Mouse (Mus musculus): ENCODE measurements at regions not wholly inside any gene's neighbourhood (a gene's known extent, or its start where the extent isn't known, plus 50 kb on each side); places are given as distances from the start of the nearest gene placed in this dataset.

DNA sequence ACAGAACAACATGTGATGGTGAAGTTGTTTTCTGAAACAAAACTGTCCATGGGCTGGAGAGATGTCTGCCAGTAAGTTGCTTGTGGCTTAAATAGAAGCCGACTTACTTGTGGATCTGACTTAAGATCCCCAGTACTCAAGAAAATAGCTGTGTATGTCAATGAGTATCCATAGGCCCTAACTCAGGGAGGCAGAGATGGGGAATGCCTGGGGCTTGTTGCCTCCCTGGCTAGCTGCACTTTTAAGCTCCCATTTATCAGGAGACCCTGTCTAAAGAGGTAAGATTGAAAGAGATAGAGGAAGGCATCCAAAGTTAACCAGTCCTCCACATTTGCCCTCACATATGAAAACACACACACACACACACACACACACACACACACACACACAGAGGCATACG, 167.8 kb upstream of the Irx1 start:
- Histone ChIP-seq H3K9ac (ENCODE audit: low read depth, low read length) (no peak overlapping the region), H3K4me2 (no peak overlapping the region), H3K27me3 (ENCODE audit: control insufficient read depth, insufficient read depth, low read length) (no peaks in the 10 kb centered on the region), H3K4me1 (ENCODE audit: control insufficient read depth, insufficient read depth, low read length) (peaks cover 23% of the 10 kb centered on the region), H3K9me3 (replicated peaks; ENCODE audit: control insufficient read depth, low read length) (no peaks in the 10 kb centered on the region), H3K4me3 (ENCODE audit: low read depth, low read length) (no peak overlapping the region), H3K27ac (ENCODE audit: low read depth, low read length) (no peak overlapping the region), H3K36me3 (ENCODE audit: control insufficient read depth, insufficient read depth, low read length) (no peaks in the 10 kb centered on the region)
- 82% methylated on average over 2 of the region's 2 CpGs for WGBS (ENCODE audit: insufficient replicate concordance)
- ATAC-seq (replicated peaks; ENCODE audit: insufficient number of reproducible peaks, low FRiP score, low TSS enrichment), result no peak

DNA sequence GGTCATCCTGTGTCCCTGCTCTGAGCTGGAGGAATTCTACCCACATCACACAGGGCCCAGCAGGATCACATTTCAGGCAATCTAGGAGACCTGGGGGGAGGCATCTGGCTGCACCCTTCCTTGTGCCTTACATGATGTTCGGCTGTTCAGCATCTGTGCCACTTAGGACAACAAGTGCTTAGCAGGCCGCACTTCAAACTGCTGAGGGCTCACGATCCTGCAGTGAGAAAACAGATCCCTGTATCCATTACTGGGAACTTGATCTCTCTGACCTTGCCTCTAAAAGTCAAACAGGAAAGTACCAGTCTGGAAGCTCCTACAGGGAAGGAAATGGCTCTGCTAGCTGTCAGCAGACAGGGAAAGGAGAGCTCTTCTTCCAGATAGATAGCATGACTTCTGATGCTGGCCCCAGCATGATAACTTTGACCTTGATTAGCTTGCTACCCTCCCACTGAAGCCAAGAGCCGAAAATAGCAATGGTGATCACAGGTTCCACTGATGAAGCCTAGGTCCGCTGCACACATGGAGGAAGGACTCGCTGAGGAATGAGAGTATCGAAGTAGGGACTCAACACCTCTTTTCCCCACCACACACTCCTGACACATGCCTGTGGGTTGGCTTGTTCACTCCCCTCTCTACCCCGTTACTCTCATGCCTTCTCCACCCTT, 170.7 kb upstream of the Irx1 start:
- Histone ChIP-seq H3K4me1 (ENCODE audit: control insufficient read depth, insufficient read depth, low read length) (peaks cover 23% of the 10 kb centered on the region), H3K27me3 (ENCODE audit: control insufficient read depth, insufficient read depth, low read length) (no peaks in the 10 kb centered on the region; the same call in 1 of the 2 replicates), H3K9me3 (replicated peaks; ENCODE audit: control insufficient read depth, low read length) (no peaks in the 10 kb centered on the region), H3K36me3 (ENCODE audit: control insufficient read depth, insufficient read depth, low read length) (no peaks in the 10 kb centered on the region), H3K27ac (ENCODE audit: low read depth, low read length) (peak overlapping the region; percentile 79), H3K4me3 (ENCODE audit: low read depth, low read length) (no peak overlapping the region), H3K4me2 (peak overlapping the region; percentile 27; the same call in 1 of the 2 replicates), H3K9ac (ENCODE audit: low read depth, low read length) (no peak overlapping the region)
- 20% methylated on average over 8 of the region's 8 CpGs for WGBS (ENCODE audit: insufficient replicate concordance)
- ATAC-seq (replicated peaks; ENCODE audit: insufficient number of reproducible peaks, low FRiP score, low TSS enrichment), result peak; percentile 62

DNA sequence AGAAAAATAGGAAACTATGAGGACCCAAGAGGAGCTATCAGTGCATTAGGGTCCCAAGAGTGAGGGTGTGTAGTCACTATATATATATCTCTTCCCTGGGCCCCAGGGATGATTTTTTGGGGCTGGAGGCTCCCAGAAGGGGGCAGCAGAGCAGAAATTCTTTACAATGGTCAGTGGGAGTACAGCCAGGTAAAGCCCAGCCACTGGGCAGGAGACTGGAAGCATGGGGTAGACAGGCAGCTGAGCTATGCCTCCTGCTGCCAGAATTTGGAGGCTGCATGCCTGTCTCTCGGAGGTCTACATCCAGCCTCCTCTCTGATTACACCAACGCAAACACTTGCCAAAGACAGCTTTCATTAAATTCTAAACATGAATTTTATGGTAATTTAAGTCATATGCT, 202.7 kb upstream of the Irx1 start:
- Histone ChIP-seq H3K4me2 (no peak overlapping the region), H3K27ac (ENCODE audit: low read depth, low read length) (no peak overlapping the region), H3K4me1 (ENCODE audit: control insufficient read depth, insufficient read depth, low read length) (no peaks in the 10 kb centered on the region), H3K27me3 (ENCODE audit: control insufficient read depth, insufficient read depth, low read length) (no peaks in the 10 kb centered on the region), H3K9ac (ENCODE audit: low read depth, low read length) (no peak overlapping the region), H3K36me3 (ENCODE audit: control insufficient read depth, insufficient read depth, low read length) (no peaks in the 10 kb centered on the region), H3K9me3 (replicated peaks; ENCODE audit: control insufficient read depth, low read length) (no peaks in the 10 kb centered on the region), H3K4me3 (ENCODE audit: low read depth, low read length) (no peak overlapping the region)
- ATAC-seq (replicated peaks; ENCODE audit: insufficient number of reproducible peaks, low FRiP score, low TSS enrichment), result no peak
- WGBS (ENCODE audit: insufficient replicate concordance), result 63% methylated on average over 2 of the region's 2 CpGs

DNA sequence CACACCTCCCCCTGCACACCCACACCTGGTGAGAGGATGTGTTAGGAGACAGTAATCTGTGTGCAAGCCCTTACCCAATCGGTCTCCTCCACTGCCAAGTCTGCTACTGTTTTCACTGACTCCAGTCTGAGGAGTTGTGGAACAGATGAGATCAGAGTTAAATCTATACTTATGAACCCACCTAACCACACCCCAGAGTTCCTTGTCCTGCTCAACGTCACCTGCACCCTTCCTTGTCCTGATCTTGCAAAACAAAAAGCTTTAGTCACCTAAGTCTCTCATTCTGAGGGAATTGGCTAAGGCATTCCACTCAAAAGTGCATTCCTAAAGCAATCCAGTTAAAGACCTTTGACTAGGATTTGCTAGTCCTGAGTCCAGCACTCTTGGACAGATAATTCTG, 203.9 kb upstream of the Irx1 start:
- ATAC-seq (replicated peaks; ENCODE audit: insufficient number of reproducible peaks, low FRiP score, low TSS enrichment), result no peak

DNA sequence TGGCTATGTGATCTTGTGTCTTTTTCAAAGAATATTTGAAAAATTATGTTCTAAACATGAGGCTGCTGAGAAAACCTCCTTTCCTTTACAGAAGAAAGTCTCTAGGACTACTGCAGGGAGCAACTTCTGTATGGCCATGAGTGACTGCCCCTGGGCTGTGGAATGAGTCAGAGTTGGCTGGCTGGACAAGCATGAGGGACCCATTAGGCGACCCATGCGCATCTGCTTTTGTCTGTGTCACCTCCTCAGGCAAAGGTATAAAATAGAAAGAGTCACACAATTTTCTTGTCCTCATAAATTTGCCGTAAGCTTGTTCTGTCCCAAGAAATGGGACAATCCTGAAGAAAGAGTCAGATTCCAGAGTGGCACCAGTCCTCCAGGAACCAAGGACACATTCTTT, 220.1 kb upstream of the Irx1 start:
- H3K36me3 ChIP-seq (ENCODE audit: control insufficient read depth, insufficient read depth, low read length), result no peaks in the 10 kb centered on the region
- H3K4me2 ChIP-seq, result no peak overlapping the region
- 86% methylated on average over 3 of the region's 3 CpGs for WGBS (ENCODE audit: insufficient replicate concordance)

More for the DNA sequence above, 203.9 kb upstream of the Irx1 start:
- no peaks in the 10 kb centered on the region for H3K4me1 ChIP-seq (ENCODE audit: control insufficient read depth, insufficient read depth, low read length)
- WGBS (ENCODE audit: insufficient replicate concordance), result 72% methylated on average over 2 of the region's 2 CpGs
- H3K36me3 ChIP-seq (ENCODE audit: control insufficient read depth, insufficient read depth, low read length), result no peaks in the 10 kb centered on the region
- H3K27me3 ChIP-seq (ENCODE audit: control insufficient read depth, insufficient read depth, low read length), result no peaks in the 10 kb centered on the region
- no peaks in the 10 kb centered on the region for H3K9me3 ChIP-seq (replicated peaks; ENCODE audit: control insufficient read depth, low read length)
- H3K4me2 ChIP-seq, result no peak overlapping the region
- no peak overlapping the region for H3K27ac ChIP-seq (ENCODE audit: low read depth, low read length)
- no peak overlapping the region for H3K4me3 ChIP-seq (ENCODE audit: low read depth, low read length)
- H3K9ac ChIP-seq (ENCODE audit: low read depth, low read length), result no peak overlapping the region

DNA sequence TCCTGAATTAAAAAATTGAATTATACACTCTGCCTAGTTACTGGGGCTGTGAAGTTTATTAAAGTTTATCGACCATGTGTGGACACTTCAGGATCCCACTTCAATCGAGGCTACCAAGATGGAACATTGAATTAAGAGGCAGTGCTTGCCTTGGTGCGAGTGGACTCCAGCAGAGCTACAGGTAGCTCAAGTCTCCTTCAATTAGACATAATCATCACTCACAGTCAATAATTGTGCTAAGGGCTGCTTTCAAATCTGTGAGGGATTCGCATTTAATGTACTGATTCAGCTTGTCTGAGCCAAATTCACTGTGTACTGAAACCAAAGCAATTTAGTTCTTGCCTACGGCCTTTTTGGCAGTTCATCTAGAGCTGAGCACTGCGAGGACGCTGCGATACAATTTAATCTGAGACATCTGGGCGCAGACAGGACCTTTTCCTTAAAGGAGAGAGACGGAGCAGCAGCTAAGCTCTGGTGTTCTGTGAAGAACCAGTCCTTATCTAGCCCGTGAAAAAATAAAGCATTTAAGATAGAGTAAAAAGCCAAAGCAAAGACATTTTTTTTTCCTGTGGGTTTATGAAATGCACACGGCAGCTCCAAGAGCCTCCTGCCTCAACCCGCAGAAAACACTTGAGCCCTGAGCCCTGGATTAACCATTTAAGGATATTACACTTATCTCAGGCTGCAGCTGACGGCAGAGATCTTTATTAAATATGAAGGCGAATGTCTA, 220.8 kb upstream of the Irx1 start:
- no peak for ATAC-seq (replicated peaks; ENCODE audit: insufficient number of reproducible peaks, low FRiP score, low TSS enrichment)
- no peaks in the 10 kb centered on the region for H3K4me1 ChIP-seq (ENCODE audit: control insufficient read depth, insufficient read depth, low read length)
- H3K9me3 ChIP-seq (replicated peaks; ENCODE audit: control insufficient read depth, low read length), result no peaks in the 10 kb centered on the region
- no peak overlapping the region for H3K4me2 ChIP-seq
- H3K9ac ChIP-seq (ENCODE audit: low read depth, low read length), result no peak overlapping the region
- WGBS (ENCODE audit: insufficient replicate concordance), result 63% methylated on average over 15 of the region's 15 CpGs
- no peaks in the 10 kb centered on the region for H3K27me3 ChIP-seq (ENCODE audit: control insufficient read depth, insufficient read depth, low read length)
- no peak overlapping the region for H3K27ac ChIP-seq (ENCODE audit: low read depth, low read length)
- H3K36me3 ChIP-seq (ENCODE audit: control insufficient read depth, insufficient read depth, low read length), result no peaks in the 10 kb centered on the region
- no peak overlapping the region for H3K4me3 ChIP-seq (ENCODE audit: low read depth, low read length)

More for the DNA sequence above, 220.1 kb upstream of the Irx1 start:
- H3K9ac ChIP-seq (ENCODE audit: low read depth, low read length), result no peak overlapping the region
- H3K27ac ChIP-seq (ENCODE audit: low read depth, low read length), result no peak overlapping the region
- H3K9me3 ChIP-seq (replicated peaks; ENCODE audit: control insufficient read depth, low read length), result no peaks in the 10 kb centered on the region
- no peak overlapping the region for H3K4me3 ChIP-seq (ENCODE audit: low read depth, low read length)
- no peaks in the 10 kb centered on the region for H3K4me1 ChIP-seq (ENCODE audit: control insufficient read depth, insufficient read depth, low read length)
- no peaks in the 10 kb centered on the region for H3K27me3 ChIP-seq (ENCODE audit: control insufficient read depth, insufficient read depth, low read length)
- ATAC-seq (replicated peaks; ENCODE audit: insufficient number of reproducible peaks, low FRiP score, low TSS enrichment), result no peak

DNA sequence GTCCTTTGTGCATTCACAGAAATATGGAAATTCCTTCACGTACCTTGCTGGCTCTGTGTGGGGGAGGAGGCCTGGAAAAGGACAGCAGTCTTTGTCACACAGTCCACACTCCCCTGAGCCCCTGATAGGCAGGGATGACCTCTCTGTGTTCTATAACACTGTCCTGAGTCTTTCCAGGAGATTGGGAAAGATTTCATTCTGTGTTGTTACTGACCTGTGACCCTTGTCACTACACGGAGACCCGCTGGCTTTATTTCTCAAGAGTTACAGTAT, 221.3 kb upstream of the Irx1 start:
- no peak for ATAC-seq (replicated peaks; ENCODE audit: insufficient number of reproducible peaks, low FRiP score, low TSS enrichment)
- WGBS (ENCODE audit: insufficient replicate concordance), result 75% methylated on average over 3 of the region's 3 CpGs

DNA sequence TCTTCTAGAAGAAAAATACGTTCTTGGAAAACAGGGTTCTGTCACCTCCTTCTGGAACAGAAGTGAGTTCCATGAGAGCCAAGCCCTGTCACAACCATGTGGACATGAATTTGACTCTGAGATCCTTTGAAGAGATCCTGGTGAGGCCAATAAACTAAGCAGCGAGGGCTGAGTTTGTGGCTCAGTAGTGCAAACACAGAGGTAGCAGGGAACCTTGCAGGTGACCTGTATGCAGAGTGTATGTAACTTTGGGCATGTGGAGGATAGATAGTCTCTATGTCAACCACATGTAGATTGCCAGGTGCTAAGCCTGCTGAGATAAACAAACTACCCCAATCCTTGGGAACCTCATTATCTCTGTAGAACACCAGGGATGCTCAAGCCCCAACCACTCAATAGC, 232.4 kb upstream of the Irx1 start:
- whole genome bisulfite sequencing (ENCODE audit: insufficient replicate concordance), result 76% methylated on average over 2 of the region's 2 CpGs
- Histone ChIP-seq H3K9ac (ENCODE audit: low read depth, low read length) (no peak overlapping the region), H3K27me3 (ENCODE audit: control insufficient read depth, insufficient read depth, low read length) (no peaks in the 10 kb centered on the region), H3K27ac (ENCODE audit: low read depth, low read length) (no peak overlapping the region), H3K4me2 (no peak overlapping the region), H3K9me3 (replicated peaks; ENCODE audit: control insufficient read depth, low read length) (no peaks in the 10 kb centered on the region; the same call in 1 of the 2 replicates), H3K4me1 (ENCODE audit: control insufficient read depth, insufficient read depth, low read length) (peaks cover 14% of the 10 kb centered on the region; the same call in 1 of the 2 replicates), H3K4me3 (ENCODE audit: low read depth, low read length) (no peak overlapping the region), H3K36me3 (ENCODE audit: control insufficient read depth, insufficient read depth, low read length) (no peaks in the 10 kb centered on the region)
- ATAC-seq (replicated peaks; ENCODE audit: insufficient number of reproducible peaks, low FRiP score, low TSS enrichment), result no peak

More for the DNA sequence above, 221.3 kb upstream of the Irx1 start:
- H3K9ac ChIP-seq (ENCODE audit: low read depth, low read length), result no peak overlapping the region
- no peak overlapping the region for H3K4me2 ChIP-seq
- H3K4me3 ChIP-seq (ENCODE audit: low read depth, low read length), result no peak overlapping the region
- no peaks in the 10 kb centered on the region for H3K36me3 ChIP-seq (ENCODE audit: control insufficient read depth, insufficient read depth, low read length)
- H3K27me3 ChIP-seq (ENCODE audit: control insufficient read depth, insufficient read depth, low read length), result no peaks in the 10 kb centered on the region
- no peak overlapping the region for H3K27ac ChIP-seq (ENCODE audit: low read depth, low read length)
- no peaks in the 10 kb centered on the region for H3K9me3 ChIP-seq (replicated peaks; ENCODE audit: control insufficient read depth, low read length)
- H3K4me1 ChIP-seq (ENCODE audit: control insufficient read depth, insufficient read depth, low read length), result no peaks in the 10 kb centered on the region

Measured in heart, embryonic 11.5 days (tissue).